Mouse (Mus musculus): Measurements from ENCODE around the gene Bmp10.

Gene Bmp10

GRCm38 (mm10) chr6:87445222-87445621 is 16.4 kb downstream of the Bmp10 start:
- in situ Hi-C loops (cut with MboI, MseI): no loop called here

GRCm38 (mm10) chr6:87447217-87447616 is 18.4 kb downstream of the Bmp10 start:
- in situ Hi-C loops (cut with MboI, MseI): no loop called here

GRCm38 (mm10) chr6:87449534-87449933 is 20.7 kb downstream of the Bmp10 start:
- in situ Hi-C loops (cut with MboI, MseI): no loop called here

- in situ Hi-C loops (cut with MboI, MseI): loop anchor here (5.0 to 25.0 kb wide), 2 partner anchors 54 to 211 kb away; partner anchors contain the start of gene Aplf
These were observed 22.2 kb downstream of the Bmp10 start for GRCm38 (mm10) chr6:87451016-87451415.

GRCm38 (mm10) chr6:87451771-87452170 is 23.0 kb downstream of the Bmp10 start:
- in situ Hi-C loops (cut with MboI, MseI): loop anchor here (5.0 to 25.0 kb wide), 2 partner anchors 54 to 211 kb away; partner anchors contain the start of gene Aplf

GRCm38 (mm10) chr6:87455507-87455906 is 26.7 kb downstream of the Bmp10 start:
- in situ Hi-C loops (cut with MboI, MseI): loop anchor here (25.0 kb wide), 1 partner anchor 207 kb away; the partner anchor contains the start of gene Aplf

- in situ Hi-C loops (cut with MboI, MseI): loop anchor here (5.0 to 25.0 kb wide), 2 partner anchors 91 to 196 kb away; partner anchors contain the start of gene Aplf
These were observed 37.4 kb downstream of the Bmp10 start for GRCm38 (mm10) chr6:87466221-87466620.

GRCm38 (mm10) chr6:87467373-87467772 is 38.6 kb downstream of the Bmp10 start:
- in situ Hi-C loops (cut with MboI, MseI): loop anchor here (5.0 to 25.0 kb wide), 2 partner anchors 90 to 195 kb away; partner anchors contain the start of gene Aplf

- in situ Hi-C loops (cut with MboI, MseI): loop anchor here (5.0 to 25.0 kb wide), 2 partner anchors 89 to 194 kb away; partner anchors contain the start of gene Aplf
These were observed 39.6 kb downstream of the Bmp10 start for GRCm38 (mm10) chr6:87468372-87468771.

- in situ Hi-C loops (cut with MboI, MseI): loop anchor here (5.0 to 25.0 kb wide), 2 partner anchors 42 to 192 kb away; partner anchors contain the start of gene Aplf
These were observed 41.3 kb downstream of the Bmp10 start for GRCm38 (mm10) chr6:87470098-87470497.

GRCm38 (mm10) chr6:87475223-87475622 is 46.4 kb downstream of the Bmp10 start:
- in situ Hi-C loops (cut with MboI, MseI): no loop called here

GRCm38 (mm10) chr6:87478847-87479246 is 50.1 kb downstream of the Bmp10 start:
- in situ Hi-C loops (cut with MboI, MseI): no loop called here

- in situ Hi-C loops (cut with MboI, MseI): no loop called here
These were observed 50.7 kb downstream of the Bmp10 start for GRCm38 (mm10) chr6:87479291-87479999.

- in situ Hi-C loops (cut with MboI, MseI): no loop called here
These were observed 54.6 kb downstream of the Bmp10 start for GRCm38 (mm10) chr6:87483224-87483899.

- in situ Hi-C loops (cut with MboI, MseI): no loop called here
These were observed 55.1 kb downstream of the Bmp10 start for GRCm38 (mm10) chr6:87483900-87484289.

GRCm38 (mm10) chr6:87484806-87485205 is 56.0 kb downstream of the Bmp10 start:
- in situ Hi-C loops (cut with MboI, MseI): no loop called here

All from regulatory T cell (primary cell).